In genomic region chr6:134089671-134090377, GRCm38 (mm10) we compare ENCODE assay signal across 13 mouse cellular contexts. TPM values are rescaled to one million over a fixed set of nuclear protein-coding genes. Genes with fewer than 3 reads are reported as not detected.
DNase-seq lines count a peak whose midpoint lies in the region; ATAC-seq and TF ChIP-seq lines count a peak whose summit lies in the region.
"Had no signal": no experiment of that assay in that cellular context is flagged by ENCODE, and none has a peak within 500 bp of the region (broad histone marks: within the 10 kb centered on the region; RNA-seq: fewer than 3 reads in every experiment).

No protein-coding gene starts in this region.

- H3K9me3 ChIP-seq in hindbrain, embryonic 14.5 days (ENCODE audit: control insufficient read depth, low read length), result no peaks in the 10 kb centered on the region
- H3K9me3 ChIP-seq: hindbrain, embryonic 10.5 days; limb, embryonic 13.5 days had no signal

- peak overlapping the region; percentile 41 for H3K4me2 ChIP-seq in myocyte (ENCODE audit: low read depth)
- H3K4me2 ChIP-seq in hindbrain, embryonic 14.5 days (replicated peaks), result no peak overlapping the region
- H3K4me2 ChIP-seq: limb, embryonic 13.5 days had no signal

- no peak for TF ChIP-seq CTCF in lung, adult 2 months (IDR thresholded peaks at IDR 0.05; ENCODE audit: insufficient read depth, low read length)

- 57% methylated on average over 7 of the region's 7 CpGs for WGBS in lung, adult 2 months
- 87% methylated on average over 7 of the region's 7 CpGs for WGBS in hindbrain, embryonic 14.5 days

- no peak for ATAC-seq in hindbrain, embryonic 14.5 days (ENCODE audit: low FRiP score)

- no peak overlapping the region for H3K27ac ChIP-seq in hindbrain, embryonic 14.5 days
- H3K27ac ChIP-seq: hindbrain, embryonic 10.5 days; layer of hippocampus, adult 2 months; limb, embryonic 13.5 days had no signal

- no peak overlapping the region for H3K4me3 ChIP-seq in lung, adult 2 months (replicated peaks; ENCODE audit: extremely low read depth, low read depth, low read length)
- H3K4me3 ChIP-seq in myocyte, result no peak overlapping the region
- no peak overlapping the region for H3K4me3 ChIP-seq in hindbrain, embryonic 14.5 days (replicated peaks; ENCODE audit: low read length)
- H3K4me3 ChIP-seq: hindbrain, embryonic 10.5 days; layer of hippocampus, adult 2 months; limb, embryonic 13.5 days had no signal

- H3K9ac ChIP-seq in hindbrain, embryonic 14.5 days, result no peak overlapping the region
- H3K9ac ChIP-seq: limb, embryonic 13.5 days had no signal

- H3ac ChIP-seq in myocyte (ENCODE audit: control insufficient read depth, insufficient read length), result no peak overlapping the region

- peak; percentile 28 for DNase-seq in gastrocnemius, postnatal 25 days
- no peak for DNase-seq in gastrocnemius, adult 8-10 months (ENCODE audit: low spot score in 2 of 2)
- peak; percentile 6 for DNase-seq in lung, postnatal 10 days
- no peak for DNase-seq in lung, adult 2 months
- peak; percentile 56 to 64 for DNase-seq in adrenal gland, postnatal 36 days
- no peak for DNase-seq in cerebellum, postnatal 4 days (ENCODE audit: low spot score in 2 of 2)
- no peak for DNase-seq in hindbrain, embryonic 14.5 days (ENCODE audit: low spot score)
- DNase-seq: cerebellum, postnatal 25 days had no signal

- TF ChIP-seq POLR2A in lung, adult 2 months (IDR thresholded peaks at IDR 0.05; ENCODE audit: borderline replicate concordance, extremely low read depth, low read depth, low read length), result no peak
- no peak for TF ChIP-seq POLR2A in myocyte (IDR thresholded peaks at IDR 0.05; ENCODE audit: insufficient read length, low read depth)

- H3K36me3 ChIP-seq in myocyte (ENCODE audit: control insufficient read depth, insufficient read depth), result no peaks in the 10 kb centered on the region
- H3K36me3 ChIP-seq in hindbrain, embryonic 14.5 days (replicated peaks; ENCODE audit: control insufficient read depth, insufficient read depth), result no peaks in the 10 kb centered on the region

- peaks cover 18% of the 10 kb centered on the region for H3K79me2 ChIP-seq in myocyte (ENCODE audit: control insufficient read depth, insufficient read depth)

- H3K4me1 ChIP-seq in lung, adult 2 months (ENCODE audit: control insufficient read depth, insufficient read depth, low read length), result no peaks in the 10 kb centered on the region; the same call in 1 of the 2 replicates
- no peaks in the 10 kb centered on the region for H3K4me1 ChIP-seq in hindbrain, embryonic 14.5 days (replicated peaks; ENCODE audit: control insufficient read depth, insufficient read depth, low read length)

- no peaks in the 10 kb centered on the region for H3K27me3 ChIP-seq in myocyte (ENCODE audit: control insufficient read depth, insufficient read depth, insufficient read length)
- H3K27me3 ChIP-seq in hindbrain, embryonic 14.5 days (ENCODE audit: control insufficient read depth, insufficient read depth, low read length), result no peaks in the 10 kb centered on the region
- H3K27me3 ChIP-seq: CH12.LX; limb, embryonic 13.5 days had no signal

TF ChIP-seq in myocyte, 11 proteins besides CTCF, POLR2A, EP300 and RAD21:
- TF ChIP-seq MYOG (IDR thresholded peaks at IDR 0.05; ENCODE audit: control insufficient read depth in 1 of 3, insufficient read depth in 1 of 3, insufficient read length in 2 of 3, low read depth in 2 of 3) (peak in 1 of 3 experiments; percentile 29), USF1 (IDR thresholded peaks at IDR 0.05; ENCODE audit: low read depth) (no peak), E2F4 (IDR thresholded peaks at IDR 0.05; ENCODE audit: insufficient read depth) (no peak), CEBPB (IDR thresholded peaks at IDR 0.05; ENCODE audit: insufficient read depth, poor library complexity, severe bottlenecking) (no peak), MYOD1 (IDR thresholded peaks at IDR 0.05; ENCODE audit: control insufficient read depth in 1 of 3, insufficient read length in 2 of 3, low read depth in 2 of 3) (peak in 1 of 3 experiments; percentile 41)

RNA-seq across cellular contexts. Expression of gene Etv6, which starts 54.3 kb away (rescaled TPM):
- total RNA-seq in gastrocnemius, postnatal 25 days (2021), result 1 to 10 TPM; 7.5 to 9.4 TPM
- 10 to 100 TPM in 1 of 4 experiments, 1 to 10 TPM in 3; 5.1 to 10.3 (median 6.3) TPM for total RNA-seq in gastrocnemius, adult 8-10 months (2022)
- polyA plus RNA-seq in lung, adult 2 months (2012; rRNA removed), result 20.9 and 25.9 TPM in 2 replicates
- total RNA-seq in adrenal gland, postnatal 36 days (2021), result 10 to 100 TPM; 51.3 to 57.6 TPM
- polyA plus RNA-seq in myocyte (2012; fragmentation: generic; extraction: Trizol), result 6.8 TPM
- polyA plus RNA-seq in hindbrain, embryonic 14.5 days (2014; fragmentation: Nextera tagmentation; extraction: Ambion mirVana), result 6.1 and 6.8 TPM in 2 replicates

Comparison
In these comparisons a context has a peak if more than half of its experiments do, and no peak if none do; other contexts are left out.
1. DNase-seq: peak in gastrocnemius, postnatal 25 days (single experiment), lung, postnatal 10 days (single experiment) and adrenal gland, postnatal 36 days (2 of 2); none in gastrocnemius, adult 8-10 months (0 of 2), lung, adult 2 months (single experiment), cerebellum, postnatal 4 days (0 of 2) and hindbrain, embryonic 14.5 days (single experiment).
2. RNA of gene Etv6, which starts 54.3 kb away (total RNA-seq): 51.3 to 57.6 TPM in adrenal gland, postnatal 36 days; 7.5 to 9.4 TPM in gastrocnemius, postnatal 25 days and 5.1 to 10.3 TPM in gastrocnemius, adult 8-10 months; every median in the first group is over 4 times any median in the second.